Mouse (Mus musculus): ENCODE data around the gene Tor1b. TPM values are rescaled to one million over a fixed set of nuclear protein-coding genes. Genes with fewer than 3 reads are reported as not detected.

The Tor1b gene
- polyA plus RNA-seq, 2 experiments from 2014 or later: 18.1 to 19.9 TPM

- ATAC-seq: no peak
Observed at GRCm38 (mm10) chr2:30990221-30990620, 37.5 kb downstream of the Tor1b start.

GRCm38 (mm10) chr2:30994853-30995252 is 42.1 kb downstream of the Tor1b start:
- ATAC-seq: no peak

- peak; percentile 59 for ATAC-seq
Observed at GRCm38 (mm10) chr2:30995432-30995996, 42.8 kb downstream of the Tor1b start.

- no peak for ATAC-seq
Observed at GRCm38 (mm10) chr2:30998443-30999260, 45.9 kb downstream of the Tor1b start.

- no peak for ATAC-seq
Observed at GRCm38 (mm10) chr2:31002857-31003256, 50.1 kb downstream of the Tor1b start.

GRCm38 (mm10) chr2:31005453-31005852 is 52.7 kb downstream of the Tor1b start:
- no peak for ATAC-seq

- no peak for ATAC-seq
Observed at GRCm38 (mm10) chr2:31006434-31006833, 53.7 kb downstream of the Tor1b start.

- no peak for ATAC-seq
Observed at GRCm38 (mm10) chr2:31007208-31007607, 54.4 kb downstream of the Tor1b start.

Other genes starting within 250 kb of the Tor1b start
- gene 1700001O22Rik, start 149.3 kb upstream of the Tor1b start, polyA plus RNA-seq (2017; shearing (Covaris generic)): under 1 TPM; 0.73 to 0.76 TPM
- gene Ntmt1, start 145.1 kb upstream of the Tor1b start, polyA plus RNA-seq (2017; shearing (Covaris generic)): 10 to 100 TPM; 28.2 to 38.9 TPM
- gene Asb6, start 122.6 kb upstream of the Tor1b start, polyA plus RNA-seq (2017; shearing (Covaris generic)): 10 to 100 TPM; 27.4 to 36.2 TPM
- not detected for gene Prrx2, start 118.0 kb upstream of the Tor1b start, polyA plus RNA-seq (2017; shearing (Covaris generic))
- gene Ptges, start 23.1 kb upstream of the Tor1b start, polyA plus RNA-seq (2017; shearing (Covaris generic)): under 1 TPM in 1 of 2 experiments, not detected in 1; 0.09 TPM
- 10 to 100 TPM; 63.1 to 67.7 TPM for gene Tor1a, start 15.0 kb downstream of the Tor1b start, polyA plus RNA-seq (2017; shearing (Covaris generic))
- gene BC005624, start 29.2 kb downstream of the Tor1b start, polyA plus RNA-seq (2017; shearing (Covaris generic)): 10 to 100 TPM; 74.8 to 81.0 TPM
- 10 to 100 TPM; 11.6 to 15.0 TPM for gene Usp20, start 29.3 kb downstream of the Tor1b start, polyA plus RNA-seq (2017; shearing (Covaris generic))
- gene Fnbp1, start 189.0 kb downstream of the Tor1b start, polyA plus RNA-seq (2017; shearing (Covaris generic)): 100 to 1,000 TPM in 1 of 2 experiments, 10 to 100 TPM in 1; 99.6 to 101 TPM
- 10 to 100 TPM; 44.8 to 45.0 TPM for gene Gpr107, start 199.4 kb downstream of the Tor1b start, polyA plus RNA-seq (2017; shearing (Covaris generic))